Mouse (Mus musculus) heart, postnatal 0 days (tissue): ENCODE results near the gene 2700081O15Rik.

Experiments
- CTCF ChIP-seq: IDR thresholded peaks from 2 replicates; pipeline ENCODE4 v1.5.1; 2016; ENCODE audit warnings: antibody characterized with exemption, control low read depth, low read depth
- EP300 ChIP-seq: IDR thresholded peaks from 2 replicates; pipeline ENCODE4 v1.6.1; 2016; ENCODE audit warnings: antibody characterized with exemption, low read depth

DNA sequence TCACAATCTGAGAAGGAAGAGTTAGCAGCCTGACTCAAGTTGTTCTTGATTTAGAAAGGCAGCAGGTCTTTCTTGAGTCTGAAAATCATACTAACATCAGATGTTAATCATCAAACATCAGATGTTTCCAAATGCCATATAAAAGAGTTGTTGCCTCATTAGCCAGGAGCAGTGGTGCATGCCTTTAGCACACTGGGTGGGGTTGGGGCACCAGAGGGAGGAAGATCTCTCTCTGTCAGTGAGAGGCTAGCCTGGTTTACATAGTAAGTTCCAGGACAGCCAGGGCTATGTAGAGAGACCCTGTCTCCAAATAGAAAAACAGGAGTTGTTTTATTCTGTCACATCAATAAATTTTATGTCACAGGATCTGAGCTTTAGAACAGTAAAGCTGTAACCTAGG, 41.5 kb downstream of the 2700081O15Rik start:
- TF ChIP-seq CTCF (no peak), EP300 (no peak)
